Mouse (Mus musculus): ENCODE measurements around the gene Gm27235.
"Not testable (repeated sequence)": the region's sequence is repeated elsewhere in the genome, so short reads cannot be mapped to it uniquely, and the experiment has no call there.

The Gm27235 gene

DNA sequence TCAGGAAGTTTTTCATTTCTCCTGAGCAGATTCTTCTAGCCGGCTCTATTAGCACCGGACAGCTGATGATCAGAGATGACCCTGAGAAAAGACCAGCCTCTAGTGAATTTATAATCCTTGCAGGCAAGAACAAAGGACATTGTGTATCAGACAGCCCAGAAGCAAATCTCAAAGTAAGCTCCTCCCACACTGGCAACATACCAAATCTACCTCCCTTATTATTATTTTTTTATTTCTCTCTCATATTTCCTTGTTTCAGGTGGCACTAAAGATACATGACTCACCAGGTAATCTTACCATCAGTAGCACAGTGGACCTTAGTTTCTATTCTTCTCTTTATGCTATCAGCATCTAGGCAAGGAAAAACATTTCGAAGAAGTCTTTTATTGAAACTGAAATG lies at the start of gene Gm27235, which contains the start of gene D730048I06Rik:
Gene Gm27235 (minus strand): TSS at position 101 of the 400 bp plus-strand sequence.
Gene D730048I06Rik (minus strand): TSS at position 112 of the 400 bp plus-strand sequence.
- DNase-seq: no peak

DNA sequence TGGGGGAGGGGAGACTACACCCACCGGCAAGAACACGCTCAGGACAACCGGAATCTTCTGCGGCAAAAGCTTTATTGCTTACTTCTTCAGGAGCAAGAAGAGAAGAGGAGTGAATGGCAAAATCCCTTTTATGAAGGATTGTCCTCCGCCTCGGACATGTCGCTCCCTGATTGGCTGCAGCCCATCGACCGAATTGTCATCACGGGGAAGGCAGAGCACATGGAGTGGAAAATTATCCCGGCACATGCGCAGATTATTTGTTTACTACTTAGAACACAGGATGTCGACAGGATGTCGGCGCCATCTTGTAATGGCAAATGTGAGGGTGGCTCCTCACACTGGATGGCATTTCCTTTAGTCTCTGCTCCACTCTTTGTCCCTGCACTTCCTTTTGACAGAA lies 28.0 kb upstream of the Gm27235 start:
- not testable (repeated sequence) for DNase-seq

DNA sequence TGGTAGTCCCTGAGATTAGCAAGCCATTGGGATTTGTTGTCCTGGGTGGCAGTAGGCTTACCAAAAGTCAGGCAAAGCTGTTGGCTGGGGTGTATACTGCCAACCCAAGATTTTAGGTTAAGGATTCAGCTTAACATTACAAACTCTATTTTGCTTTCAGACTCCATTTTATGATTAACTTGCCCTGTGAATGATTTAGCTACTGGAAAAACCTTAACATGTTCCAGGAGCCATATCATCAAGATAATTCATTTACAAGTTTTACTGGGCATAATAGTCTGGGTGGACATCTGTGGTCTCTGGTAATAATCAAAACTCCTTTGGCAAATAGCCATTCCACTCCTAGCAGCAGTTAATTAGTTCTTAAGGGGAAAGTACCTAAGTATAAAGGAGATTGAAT lies 8.2 kb upstream of the Gm27235 start:
- no peak for DNase-seq

GRCm38 (mm10) chr9:35778009-35778408 lies 11.9 kb downstream of the Gm27235 start, which contains the start of gene Gm17727:
Gm17727 (minus strand) TSS chr9:35778109.
- DNase-seq: no peak

DNA sequence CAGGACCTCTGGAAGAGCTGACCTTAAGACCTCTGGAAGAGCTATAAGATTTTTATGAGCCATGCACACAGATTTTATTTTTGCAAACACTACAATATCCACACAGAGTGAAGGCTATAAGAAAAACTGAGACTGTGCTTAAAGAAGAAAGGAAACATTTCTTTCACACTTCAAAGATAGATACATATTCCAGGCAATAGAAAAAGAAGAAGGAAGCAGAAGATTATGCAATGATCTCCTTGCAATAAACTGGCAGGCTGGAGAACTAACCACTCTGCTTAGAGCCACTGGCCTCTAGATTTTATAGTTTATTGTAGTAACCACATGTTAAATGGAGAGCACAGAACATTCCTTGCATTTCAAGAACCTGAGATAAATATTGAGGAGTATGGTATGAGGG lies 33.1 kb downstream of the Gm27235 start:
- DNase-seq: no peak

DNA sequence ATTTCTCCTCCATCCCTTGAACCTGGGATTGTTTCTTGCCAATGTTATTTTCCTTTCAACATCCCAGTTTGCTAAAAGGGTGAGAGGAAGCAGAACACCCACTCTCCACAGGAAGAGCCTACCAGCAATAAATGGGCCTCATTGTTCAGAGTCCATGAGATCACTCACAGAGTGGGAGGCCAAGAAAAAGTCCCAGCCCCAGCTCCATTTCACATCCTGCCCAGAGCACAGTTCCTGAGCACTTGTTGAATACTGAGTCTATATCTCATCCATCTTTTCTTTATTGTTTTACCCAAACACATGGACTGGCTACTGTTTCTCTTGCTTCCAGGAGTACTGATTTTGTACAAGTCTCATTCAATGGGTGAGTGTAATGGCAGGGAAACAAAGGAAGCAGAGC lies 49.2 kb downstream of the Gm27235 start, which contains the start of gene Gm17677:
Gene Gm17677 (plus strand): TSS at position 301 of the 400 bp plus-strand sequence.
- DNase-seq: no peak
